Mouse (Mus musculus): ENCODE data around the gene Zfp804a. TPM values are rescaled to one million over a fixed set of nuclear protein-coding genes. Genes with fewer than 3 reads are reported as not detected.

The Zfp804a gene
- total RNA-seq, 2 experiments from 2014 or later, result 14.1 to 20.2 TPM

- intact Hi-C loops (cut with DNase I), result no loop called here
Measured at GRCm38 (mm10) chr2:82217873-82218272, 164.9 kb downstream of the Zfp804a start.

GRCm38 (mm10) chr2:82246020-82246419 is 193.0 kb downstream of the Zfp804a start:
- intact Hi-C loops (cut with DNase I), result no loop called here

More at GRCm38 (mm10) chr2:82217873-82218272, 164.9 kb downstream of the Zfp804a start:
- DNase-seq (ENCODE audit: low spot score in 2 of 2), result no peak

GRCm38 (mm10) chr2:82246902-82247522 is 194.0 kb downstream of the Zfp804a start:
- intact Hi-C loops (cut with DNase I), result no loop called here

More at GRCm38 (mm10) chr2:82246020-82246419, 193.0 kb downstream of the Zfp804a start:
- DNase-seq (ENCODE audit: low spot score in 2 of 2), result no peak

GRCm38 (mm10) chr2:82253382-82253781 is 200.4 kb downstream of the Zfp804a start:
- peak in 1 of 2 experiments; percentile 4 for DNase-seq (ENCODE audit: low spot score in 2 of 2)
- intact Hi-C loops (cut with DNase I), result no loop called here

More at GRCm38 (mm10) chr2:82246902-82247522, 194.0 kb downstream of the Zfp804a start:
- no peak for DNase-seq (ENCODE audit: low spot score in 2 of 2)

- intact Hi-C loops (cut with DNase I), result no loop called here
- no peak for DNase-seq (ENCODE audit: low spot score in 2 of 2)
Measured at GRCm38 (mm10) chr2:82282591-82283269, 229.7 kb downstream of the Zfp804a start.

- intact Hi-C loops (cut with DNase I), result no loop called here
- no peak for DNase-seq (ENCODE audit: low spot score in 2 of 2)
Measured at GRCm38 (mm10) chr2:82294932-82295493, 242.0 kb downstream of the Zfp804a start.

Measured in left cerebral cortex, postnatal 14 days (tissue).